Mouse (Mus musculus) MEL (cell line): ENCODE measurements around the gene Rasgef1b.

ENCODE experiments used
- BHLHE40 ChIP-seq: IDR thresholded peaks from 2 replicates; pipeline ENCODE4 v1.6.1; 2012; ENCODE audit warnings: low read depth, mild to moderate bottlenecking, inconsistent platforms, low read length, improper control_type of control experiment, borderline replicate concordance
- CTCF ChIP-seq, 3 experiments: IDR thresholded peaks in 2 of 3; conservative IDR thresholded peaks in 1 of 3; 2 replicates each; pipeline ENCODE4 v1.5.1; 2011 to 2012; ENCODE audit warnings: low read length in 3 of 3, low read depth in 2 of 3, mild to moderate bottlenecking in 2 of 3, improper control_type of control experiment in 1 of 3, inconsistent platforms in 1 of 3, mixed read lengths in 1 of 3, moderate library complexity in 1 of 3; ENCODE audit not compliant: control insufficient read depth in 1 of 3, insufficient read depth in 1 of 3, poor library complexity in 1 of 3, severe bottlenecking in 1 of 3
- EP300 ChIP-seq, 2 experiments: IDR thresholded peaks; 2 replicates each; pipeline ENCODE4 v1.6.1; 2011; ENCODE audit warnings: improper control_type of control experiment in 2 of 2, low read length in 2 of 2, low read depth in 1 of 2, mild to moderate bottlenecking in 1 of 2
- ETS1 ChIP-seq: IDR thresholded peaks from 2 replicates; pipeline ENCODE4 v1.6.1; 2012; ENCODE audit warnings: low read depth, mild to moderate bottlenecking, inconsistent platforms, low read length, improper control_type of control experiment, moderate library complexity
- HCFC1 ChIP-seq: IDR thresholded peaks from 2 replicates; pipeline ENCODE4 v1.6.1; 2012; ENCODE audit warnings: low read depth, mild to moderate bottlenecking, inconsistent platforms, low read length, improper control_type of control experiment, moderate library complexity
- MAX ChIP-seq: IDR thresholded peaks from 2 replicates; pipeline ENCODE4 v1.6.1; 2011; ENCODE audit warnings: low read length, improper control_type of control experiment
- SMC3 ChIP-seq: IDR thresholded peaks from 2 replicates; pipeline ENCODE4 v1.6.1; 2011; ENCODE audit warnings: low read depth, low read length, improper control_type of control experiment
- ZC3H11A ChIP-seq: IDR thresholded peaks from 2 replicates; pipeline ENCODE4 v1.6.1; 2012; ENCODE audit warnings: low read depth, mild to moderate bottlenecking, inconsistent platforms, low read length, improper control_type of control experiment
- ZMIZ1 ChIP-seq: IDR thresholded peaks from 2 replicates; pipeline ENCODE4 v1.6.1; 2012; ENCODE audit warnings: low read depth, mild to moderate bottlenecking, inconsistent platforms, low read length, improper control_type of control experiment, moderate library complexity
- ZNF384 ChIP-seq: IDR thresholded peaks from 2 replicates; pipeline ENCODE4 v1.6.1; 2012; ENCODE audit warnings: low read depth, mild to moderate bottlenecking, inconsistent platforms, low read length, improper control_type of control experiment

GRCm38 (mm10) chr5:99641407-99641806 is 87.5 kb downstream of the Rasgef1b start:
- TF ChIP-seq CTCF (IDR thresholded peaks at IDR 0.05 in 2 of 3, conservative IDR thresholded peaks at IDR 0.05 in 1 of 3; ENCODE audit: control insufficient read depth in 1 of 3, insufficient read depth in 1 of 3, low read depth in 2 of 3, low read length in 3 of 3, poor library complexity in 1 of 3, severe bottlenecking in 1 of 3) (no peak), HCFC1 (no peak), EP300 (IDR thresholded peaks at IDR 0.05; ENCODE audit: low read depth in 1 of 2, low read length in 2 of 2) (no peak), SMC3 (no peak), ZMIZ1 (no peak), ZC3H11A (no peak), ZNF384 (no peak), MAX (no peak), ETS1 (no peak), BHLHE40 (no peak)
